Comparison of ENCODE assay signal across 9 mouse cellular contexts in the genomic region with DNA sequence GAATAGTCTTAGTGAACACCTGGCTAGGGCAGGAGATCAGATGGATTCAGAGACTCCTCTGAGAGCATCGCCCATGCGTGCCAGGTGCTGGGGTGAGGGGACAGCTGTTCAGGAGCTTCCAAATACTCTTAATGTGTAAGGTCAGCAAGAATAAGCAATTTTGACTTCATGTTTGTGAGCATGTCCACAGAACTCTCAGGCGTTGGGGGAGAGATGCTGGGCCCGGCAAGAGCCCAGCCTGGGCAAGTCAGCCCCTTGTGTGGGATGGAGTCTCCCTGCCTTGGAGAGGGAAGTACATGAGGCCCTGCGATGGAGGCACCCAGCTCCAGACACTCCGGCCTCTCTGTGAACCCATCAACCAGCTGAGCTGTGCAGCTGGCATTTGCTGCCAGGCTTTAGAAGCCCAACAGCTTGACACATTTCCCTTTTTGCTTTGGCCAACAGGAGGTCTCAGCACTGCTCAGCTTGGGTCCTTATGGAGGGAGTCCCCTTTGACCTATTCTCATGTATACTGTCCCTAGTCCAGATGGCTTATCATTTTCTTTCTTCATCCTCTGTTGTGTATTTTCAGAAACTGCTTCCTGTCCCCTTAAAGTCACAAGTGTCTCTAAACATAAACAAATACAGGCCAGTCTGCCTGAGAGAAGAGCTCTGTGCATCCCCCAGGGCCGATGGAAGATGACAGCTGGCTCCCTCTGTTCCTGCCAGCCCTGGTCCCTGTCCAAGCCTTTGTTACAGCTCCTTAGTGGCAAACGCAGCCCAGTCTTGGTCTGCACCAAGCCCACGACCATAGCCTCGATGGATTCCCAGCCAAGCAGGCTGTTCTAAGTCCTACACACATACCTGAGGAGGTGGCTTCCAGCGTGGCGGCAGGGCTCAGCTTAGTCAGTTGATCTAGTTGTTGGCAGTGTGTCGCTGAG.
DNase-seq lines count a peak whose midpoint lies in the region; ATAC-seq lines count a peak whose summit lies in the region.
"Had no signal": no experiment of that assay in that cellular context is flagged by ENCODE, and none has a peak within 500 bp of the region (broad histone marks: within the 10 kb centered on the region; RNA-seq: fewer than 3 reads in every experiment).

No protein-coding gene starts in this region.

- WGBS in midbrain, embryonic 16.5 days: 54% methylated on average over 13 of the region's 13 CpGs
- 64% methylated on average over 13 of the region's 13 CpGs for WGBS in heart, embryonic 12.5 days

- peak overlapping the region; percentile 70 for H3K27ac ChIP-seq in midbrain, embryonic 16.5 days (ENCODE audit: low read length)
- no peak overlapping the region for H3K27ac ChIP-seq in heart, embryonic 12.5 days (ENCODE audit: poor library complexity, severe bottlenecking)
- H3K27ac ChIP-seq: limb, embryonic 13.5 days had no signal

- peak; percentile 90 to 92 for DNase-seq in cerebellum, postnatal 10 days
- peak; percentile 60 to 64 for DNase-seq in layer of hippocampus, adult 8-10 months (ENCODE audit: low spot score in 2 of 2)
- no peak for DNase-seq in thymus, postnatal 25 days
- no peak for DNase-seq in kidney, adult 11 months
- no peak for DNase-seq in heart, adult 18-20 months

- peaks cover 14% of the 10 kb centered on the region for H3K4me1 ChIP-seq in midbrain, embryonic 16.5 days (ENCODE audit: control insufficient read depth, insufficient read depth, low read length)
- peaks cover 9% of the 10 kb centered on the region; the same call in 1 of the 2 replicates for H3K4me1 ChIP-seq in heart, embryonic 12.5 days (replicated peaks)
- H3K4me1 ChIP-seq: limb, embryonic 13.5 days had no signal

- no peaks in the 10 kb centered on the region for H3K9me3 ChIP-seq in midbrain, embryonic 16.5 days (replicated peaks; ENCODE audit: control insufficient read depth, low read length, poor library complexity, severe bottlenecking)
- no peaks in the 10 kb centered on the region for H3K9me3 ChIP-seq in heart, embryonic 12.5 days (replicated peaks)
- H3K9me3 ChIP-seq: limb, embryonic 13.5 days had no signal

- no peaks in the 10 kb centered on the region for H3K36me3 ChIP-seq in midbrain, embryonic 16.5 days (ENCODE audit: control insufficient read depth, insufficient read depth, low read length)
- H3K36me3 ChIP-seq in heart, embryonic 12.5 days: peaks cover 86% of the 10 kb centered on the region

- peak overlapping the region; percentile 21; the same call in 1 of the 2 replicates for H3K9ac ChIP-seq in midbrain, embryonic 16.5 days (ENCODE audit: low read depth, low read length)
- H3K9ac ChIP-seq in heart, embryonic 12.5 days: no peak overlapping the region
- H3K9ac ChIP-seq: limb, embryonic 13.5 days had no signal

- ATAC-seq in cerebellum, adult (ENCODE audit: insufficient number of reproducible peaks, low FRiP score, low TSS enrichment): peak; percentile 43; the same call in 1 of the 2 replicates
- no peak for ATAC-seq in midbrain, embryonic 16.5 days
- no peak for ATAC-seq in heart, embryonic 12.5 days (ENCODE audit: insufficient number of reproducible peaks, low FRiP score)

- no peak overlapping the region for H3K4me2 ChIP-seq in midbrain, embryonic 16.5 days (ENCODE audit: low read length)
- no peak overlapping the region for H3K4me2 ChIP-seq in heart, embryonic 12.5 days
- H3K4me2 ChIP-seq: limb, embryonic 13.5 days had no signal

- no peak overlapping the region for H3K4me3 ChIP-seq in midbrain, embryonic 16.5 days (ENCODE audit: low read depth, low read length)
- H3K4me3 ChIP-seq in heart, embryonic 12.5 days: no peak overlapping the region
- H3K4me3 ChIP-seq: limb, embryonic 13.5 days had no signal

- H3K27me3 ChIP-seq in midbrain, embryonic 16.5 days (ENCODE audit: control insufficient read depth, insufficient read depth, low read depth, low read length): no peaks in the 10 kb centered on the region
- H3K27me3 ChIP-seq in heart, embryonic 12.5 days (replicated peaks): no peaks in the 10 kb centered on the region
- H3K27me3 ChIP-seq: limb, embryonic 13.5 days had no signal

Comparison
In these comparisons a context has a peak if more than half of its experiments do, and no peak if none do; other contexts are left out.
1. DNase-seq: peak in cerebellum, postnatal 10 days (2 of 2) and layer of hippocampus, adult 8-10 months (2 of 2); none in thymus, postnatal 25 days (single experiment), kidney, adult 11 months (single experiment) and heart, adult 18-20 months (0 of 2).